Mouse (Mus musculus) limb, embryonic 11.5 days (tissue): ENCODE measurements around the gene Nup50. TPM values are rescaled to one million over a fixed set of nuclear protein-coding genes. Genes with fewer than 3 reads are reported as not detected.

ENCODE experiments used
- ATAC-seq: fragments of 200-750 bp; cut with Nextera tagmentation; 2 replicates; pipeline ENCODE4 v1.8.0; 2017; ENCODE audit warnings: low read depth; ENCODE audit not compliant: insufficient number of reproducible peaks, low FRiP score, low TSS enrichment
- DNase-seq: peaks from one replicate; pipeline ENCODE4 v3.0.0-alpha.2; 2015; ENCODE audit warnings: low spot score
- H3K27ac ChIP-seq: fragments of 300-500 bp; sonication (generic); replicated peaks from 2 replicates; pipeline ENCODE4 v1.5.1; 2014; ENCODE audit warnings: low read depth, mild to moderate bottlenecking, low read length
- H3K27me3 ChIP-seq: fragments of 300-500 bp; sonication (generic); 2 replicates; pipeline ENCODE4 v1.6.1; 2014; ENCODE audit warnings: mild to moderate bottlenecking, low read length, mixed read lengths; ENCODE audit not compliant: control insufficient read depth, insufficient read depth
- H3K36me3 ChIP-seq: fragments of 300-500 bp; sonication (generic); 2 replicates; pipeline ENCODE4 v1.6.1; 2014; ENCODE audit warnings: mild to moderate bottlenecking, low read length, moderate library complexity, mixed read lengths; ENCODE audit not compliant: control insufficient read depth, insufficient read depth
- H3K4me1 ChIP-seq: fragments of 300-500 bp; sonication (generic); 2 replicates; pipeline ENCODE4 v1.6.1; 2014; ENCODE audit warnings: low read length, mixed read lengths; ENCODE audit not compliant: control insufficient read depth, insufficient read depth
- H3K4me2 ChIP-seq: fragments of 300-500 bp; sonication (generic); 2 replicates; pipeline ENCODE4 v1.6.1; 2014; ENCODE audit warnings: low read depth, mild to moderate bottlenecking, moderate library complexity; ENCODE audit not compliant: severe bottlenecking
- H3K4me3 ChIP-seq: fragments of 300-500 bp; sonication (generic); 2 replicates; pipeline ENCODE4 v1.5.1; 2014; ENCODE audit warnings: low read depth, low read length
- H3K9ac ChIP-seq: fragments of 300-500 bp; sonication (generic); 2 replicates; pipeline ENCODE4 v1.6.1; 2014; ENCODE audit warnings: mild to moderate bottlenecking, low read length
- H3K9me3 ChIP-seq: fragments of 300-500 bp; sonication (generic); 2 replicates; pipeline ENCODE4 v1.6.1; 2016; ENCODE audit warnings: low read length; ENCODE audit not compliant: control insufficient read depth
- WGBS: fragments of 180-500 bp; shearing (Covaris S2); extraction: QIAGEN DNeasy Blood & Tissue Kit; methylation state at CpG from one replicate; pipeline ENCODE4 v1.1.7; 2014; 5-methylcytosine and 5-hydroxymethylcytosine counted together
- polyA plus RNA-seq: library from polyadenylated mRNA; unstranded; fragments of >200 nt; fragmentation: Nextera tagmentation; extraction: Ambion mirVana; gene quantifications from 2 replicates; pipeline ENCODE4 v1.2.1, GENCODE M21; 2014

Gene Nup50
- polyA plus RNA-seq, 1 experiment from 2014 or later: 64.8 TPM

DNA sequence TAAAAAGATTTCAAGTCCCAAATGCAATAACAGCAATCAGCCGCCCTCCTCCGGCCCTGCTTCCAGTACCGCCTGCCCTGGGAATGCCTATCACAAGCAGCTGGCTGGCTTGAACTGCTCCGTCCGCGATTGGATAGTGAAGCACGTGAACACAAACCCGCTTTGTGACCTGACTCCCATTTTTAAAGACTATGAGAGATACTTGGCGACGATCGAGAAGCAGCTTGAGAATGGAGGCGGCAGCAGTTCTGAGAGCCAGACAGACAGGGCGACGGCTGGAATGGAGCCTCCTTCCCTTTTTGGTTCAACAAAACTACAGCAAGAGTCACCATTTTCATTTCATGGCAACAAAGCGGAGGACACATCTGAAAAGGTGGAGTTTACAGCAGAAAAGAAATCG, 11.7 kb downstream of the Nup50 start:
- no peak for ATAC-seq

DNA sequence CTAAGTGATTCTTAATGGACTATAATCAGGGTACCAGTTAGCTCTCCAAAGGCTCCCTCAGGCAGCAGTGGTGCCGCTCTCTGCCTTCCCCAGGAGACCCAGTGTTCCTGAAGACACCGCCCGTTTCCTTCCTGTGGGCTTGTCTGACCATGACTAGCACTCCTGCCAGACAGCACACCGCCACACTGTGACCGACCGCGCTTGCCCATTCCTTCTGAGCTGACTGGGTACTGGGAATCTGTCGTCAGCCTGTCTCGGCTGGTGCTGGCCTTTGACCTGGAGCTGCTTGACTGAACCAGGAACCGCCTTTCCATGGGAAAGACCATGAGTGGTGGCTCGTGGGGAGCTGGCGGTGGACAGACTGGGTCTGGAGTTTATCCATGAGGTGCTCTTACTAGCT, 16.9 kb downstream of the Nup50 start:
- Histone ChIP-seq H3K9ac (no peak overlapping the region), H3K27me3 (no peaks in the 10 kb centered on the region), H3K9me3 (no peaks in the 10 kb centered on the region), H3K27ac (no peak overlapping the region), H3K36me3 (peaks cover 48% of the 10 kb centered on the region), H3K4me2 (no peak overlapping the region), H3K4me1 (no peaks in the 10 kb centered on the region), H3K4me3 (no peak overlapping the region)
- no peak for DNase-seq
- WGBS: 80% methylated on average over 12 of the region's 12 CpGs
- no peak for ATAC-seq

More for the DNA sequence above, 11.7 kb downstream of the Nup50 start:
- DNase-seq: no peak
- 93% methylated on average over 16 of the region's 16 CpGs for WGBS
- Histone ChIP-seq H3K4me3 (no peak overlapping the region), H3K27ac (no peak overlapping the region), H3K9me3 (no peaks in the 10 kb centered on the region), H3K9ac (no peak overlapping the region), H3K36me3 (peaks cover 52% of the 10 kb centered on the region), H3K4me1 (no peaks in the 10 kb centered on the region), H3K27me3 (no peaks in the 10 kb centered on the region), H3K4me2 (no peak overlapping the region)

DNA sequence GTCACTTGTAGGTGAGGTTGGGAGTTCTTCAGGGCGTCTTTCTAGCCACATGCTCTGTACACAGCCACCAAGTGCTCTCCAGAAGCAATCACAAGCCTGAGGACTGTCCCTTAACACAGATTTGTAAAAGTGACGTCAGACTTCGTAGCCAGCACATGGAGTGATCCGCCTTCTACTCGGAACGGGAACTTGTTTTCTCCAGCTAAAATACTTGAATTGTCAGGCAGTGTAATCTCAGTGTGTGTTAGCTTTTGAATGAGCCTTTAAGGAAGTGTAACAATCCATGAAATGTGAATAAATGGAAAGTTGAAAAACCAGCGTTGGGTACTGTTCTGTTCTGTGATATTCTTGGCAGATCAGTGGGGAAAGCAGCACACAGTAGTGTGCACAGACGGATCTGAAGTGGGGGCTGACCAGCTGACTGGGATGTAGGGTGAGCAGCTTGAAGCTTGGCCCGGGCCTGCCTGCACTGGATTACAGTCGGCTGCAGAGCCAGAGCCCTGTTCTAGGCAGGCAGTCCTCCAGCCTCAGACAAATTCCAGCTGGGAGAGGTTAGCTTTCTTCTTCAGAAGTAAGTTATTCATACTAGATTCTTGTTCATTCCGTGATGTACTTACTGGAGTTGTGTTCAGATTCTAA, 19.6 kb downstream of the Nup50 start:
- Histone ChIP-seq H3K4me3 (no peak overlapping the region), H3K27ac (no peak overlapping the region), H3K4me1 (no peaks in the 10 kb centered on the region), H3K9ac (no peak overlapping the region), H3K9me3 (no peaks in the 10 kb centered on the region), H3K4me2 (no peak overlapping the region), H3K27me3 (no peaks in the 10 kb centered on the region), H3K36me3 (peaks cover 28% of the 10 kb centered on the region)
- DNase-seq (no peak), ATAC-seq (no peak)
- WGBS: 82% methylated on average over 11 of the region's 11 CpGs

DNA sequence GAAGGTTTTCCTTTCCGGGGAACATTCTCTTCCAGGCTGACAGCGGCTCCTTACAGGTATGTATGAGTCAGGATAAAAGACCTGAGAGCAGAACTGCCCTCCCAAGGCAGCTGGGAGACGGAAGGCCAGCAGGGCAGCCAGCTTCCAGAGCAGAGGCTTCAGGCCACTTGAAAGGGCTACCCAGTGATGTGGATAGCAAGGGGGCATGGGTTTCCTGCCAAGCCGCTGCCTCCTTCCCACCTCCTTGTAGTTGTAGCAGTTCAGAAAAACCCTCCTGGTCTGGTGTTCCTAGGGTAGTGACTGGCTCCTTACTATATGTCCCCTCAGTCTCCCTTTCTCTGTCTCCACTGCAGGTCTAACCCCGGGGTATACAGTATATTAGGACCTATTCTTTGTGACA, 21.1 kb downstream of the Nup50 start:
- H3K9ac ChIP-seq: no peak overlapping the region
- no peak for DNase-seq
- H3K36me3 ChIP-seq: peaks cover 25% of the 10 kb centered on the region
- 0 out of 2 replicates have a peak overlapping the region, but pooled peaks have one; percentile 10 for H3K27ac ChIP-seq
- H3K4me2 ChIP-seq: no peak overlapping the region
- no peak for ATAC-seq
- H3K4me3 ChIP-seq: no peak overlapping the region
- WGBS: 87% methylated on average over 5 of the region's 5 CpGs
- no peaks in the 10 kb centered on the region for H3K27me3 ChIP-seq
- H3K9me3 ChIP-seq: no peaks in the 10 kb centered on the region
- no peaks in the 10 kb centered on the region for H3K4me1 ChIP-seq

DNA sequence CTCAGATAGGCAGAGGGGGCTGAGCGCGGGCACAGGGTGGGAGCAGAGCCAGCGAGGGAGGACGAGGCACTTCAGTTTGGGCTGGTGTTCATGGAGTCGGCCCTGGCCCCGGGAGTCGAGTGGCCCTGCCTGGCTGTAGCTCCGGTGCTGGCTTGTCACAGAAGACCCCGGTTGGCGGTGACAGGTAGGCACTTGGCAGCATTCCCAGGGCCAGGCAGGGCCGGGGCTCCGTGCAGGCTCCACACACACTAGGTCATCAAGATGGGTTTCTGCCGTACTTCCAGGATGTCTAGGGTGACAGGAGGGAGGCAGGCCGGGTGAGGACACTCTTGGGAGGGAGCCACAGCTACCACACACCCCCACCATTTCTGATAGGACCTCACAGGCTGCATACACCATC, 25.8 kb downstream of the Nup50 start:
- Histone ChIP-seq H3K4me1 (no peaks in the 10 kb centered on the region), H3K27ac (no peak overlapping the region), H3K4me3 (no peak overlapping the region), H3K27me3 (no peaks in the 10 kb centered on the region), H3K9ac (0 out of 2 replicates have a peak overlapping the region, but pooled peaks have one; percentile 12), H3K36me3 (peaks cover 10% of the 10 kb centered on the region), H3K9me3 (no peaks in the 10 kb centered on the region), H3K4me2 (no peak overlapping the region)
- ATAC-seq (no peak), DNase-seq (no peak)
- 86% methylated on average over 14 of the region's 14 CpGs for WGBS

DNA sequence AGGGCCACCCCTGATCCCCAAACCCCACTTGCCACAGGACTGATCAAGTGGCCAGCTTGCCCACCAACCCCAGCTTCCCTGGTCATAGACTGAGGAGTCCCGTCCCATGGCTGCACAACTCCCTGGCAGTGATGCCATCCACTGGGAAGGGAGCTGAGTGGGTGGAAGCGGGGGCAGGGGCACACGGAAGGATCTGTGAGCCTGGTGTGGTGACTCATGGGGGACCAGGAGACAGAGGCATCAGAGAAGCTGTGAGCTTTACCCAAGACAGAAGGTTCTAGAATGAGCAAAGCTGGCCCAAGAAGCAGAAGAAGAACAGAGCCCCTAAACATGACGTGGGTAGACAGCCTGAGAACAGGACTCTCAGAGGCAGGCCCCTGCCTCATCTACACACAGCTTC, 26.8 kb downstream of the Nup50 start:
- Histone ChIP-seq H3K27me3 (no peaks in the 10 kb centered on the region), H3K4me2 (no peak overlapping the region), H3K9me3 (no peaks in the 10 kb centered on the region), H3K36me3 (peaks cover 10% of the 10 kb centered on the region), H3K9ac (no peak overlapping the region), H3K4me1 (no peaks in the 10 kb centered on the region), H3K4me3 (no peak overlapping the region), H3K27ac (no peak overlapping the region)
- no peak for DNase-seq
- WGBS: 89% methylated on average over 4 of the region's 4 CpGs
- ATAC-seq: no peak

DNA sequence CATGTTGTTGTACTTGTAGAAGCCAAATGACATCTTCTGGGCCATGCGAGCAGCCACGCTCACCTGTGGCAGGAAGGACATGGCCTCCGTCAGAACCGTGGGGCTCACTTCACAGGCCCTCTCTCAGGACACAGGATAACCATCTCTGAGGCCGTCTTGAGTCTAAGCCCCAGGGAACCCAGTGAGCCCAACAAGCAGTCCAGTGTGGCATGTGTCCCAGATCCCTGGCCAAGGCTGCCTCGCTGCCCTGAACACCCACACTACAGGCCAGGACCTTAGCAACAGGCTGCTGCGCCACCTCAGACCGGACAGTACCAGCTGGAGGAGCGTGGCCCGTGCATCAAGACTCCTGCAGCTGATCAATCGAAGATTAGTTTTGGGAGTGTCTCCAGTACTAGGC, 30.0 kb downstream of the Nup50 start:
- 94% methylated on average over 11 of the region's 11 CpGs for WGBS

DNA sequence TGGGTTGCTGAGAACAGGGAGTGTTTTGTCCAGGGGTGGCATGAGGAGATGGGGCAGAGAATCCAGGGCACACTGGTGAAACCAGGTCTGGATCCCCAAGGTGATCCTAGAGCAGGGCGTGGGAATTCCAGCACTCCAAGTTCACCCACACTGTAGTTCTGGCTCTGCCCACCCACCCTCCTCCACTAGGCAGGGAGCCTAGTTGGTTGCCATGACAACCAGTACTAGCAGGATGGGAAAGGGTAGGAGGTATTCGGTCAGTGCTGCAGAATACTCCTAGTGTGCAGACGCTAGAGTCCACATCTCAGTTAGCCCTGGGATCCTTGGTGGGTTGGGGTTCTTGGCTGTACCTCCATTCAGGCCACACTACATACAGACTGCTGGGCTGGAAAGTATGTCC, 34.6 kb downstream of the Nup50 start:
- Histone ChIP-seq H3K36me3 (no peaks in the 10 kb centered on the region), H3K4me1 (no peaks in the 10 kb centered on the region), H3K9ac (no peak overlapping the region), H3K4me3 (no peak overlapping the region), H3K27me3 (no peaks in the 10 kb centered on the region), H3K9me3 (no peaks in the 10 kb centered on the region), H3K4me2 (no peak overlapping the region), H3K27ac (no peak overlapping the region)
- ATAC-seq (no peak), DNase-seq (no peak)
- 38% methylated on average over 3 of the region's 3 CpGs for WGBS

More for the DNA sequence above, 30.0 kb downstream of the Nup50 start:
- DNase-seq (no peak), ATAC-seq (no peak)
- Histone ChIP-seq H3K36me3 (peaks cover 8% of the 10 kb centered on the region), H3K4me3 (no peak overlapping the region), H3K4me2 (no peak overlapping the region), H3K27ac (no peak overlapping the region), H3K9ac (no peak overlapping the region), H3K9me3 (no peaks in the 10 kb centered on the region), H3K4me1 (no peaks in the 10 kb centered on the region), H3K27me3 (no peaks in the 10 kb centered on the region)

DNA sequence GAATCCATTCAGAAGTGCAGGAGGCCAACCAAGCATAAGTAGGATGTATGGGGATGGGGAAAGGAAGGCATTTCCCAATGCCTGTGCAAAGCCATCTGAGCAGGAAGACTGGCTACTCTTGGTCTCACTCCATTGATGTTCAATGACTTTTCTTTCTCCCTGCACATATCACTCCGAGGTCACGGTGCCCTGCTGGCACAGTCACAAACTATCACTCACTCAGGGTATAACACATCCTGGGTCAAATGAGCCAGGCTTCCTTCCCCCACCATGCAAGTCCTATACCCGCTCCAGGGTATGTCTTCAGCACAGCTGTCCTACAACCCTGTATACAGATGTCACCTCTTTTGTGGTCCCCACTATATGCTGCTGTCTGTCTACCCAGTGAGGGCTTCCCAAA, 35.1 kb downstream of the Nup50 start:
- Histone ChIP-seq H3K9me3 (no peaks in the 10 kb centered on the region), H3K27ac (no peak overlapping the region), H3K4me3 (no peak overlapping the region), H3K4me2 (no peak overlapping the region), H3K9ac (no peak overlapping the region), H3K36me3 (no peaks in the 10 kb centered on the region), H3K4me1 (no peaks in the 10 kb centered on the region), H3K27me3 (no peaks in the 10 kb centered on the region)
- no peak for ATAC-seq
- no peak for DNase-seq
- WGBS: 89% methylated on average over 3 of the region's 3 CpGs
